Mouse (Mus musculus) Patski (cell line): Measurements from ENCODE around the gene Nfatc2ip. TPM values are rescaled to one million over a fixed set of nuclear protein-coding genes. Genes with fewer than 3 reads are reported as not detected.

Experiments used
- ATAC-seq: fragments of 100-300 bp; one replicate; pipeline ENCODE4 v1.8.0; 2021
- CTCF ChIA-PET: fragments of 350-600 bp; sonication (Branson Sonifier 250); formaldehyde crosslinking; loops from one replicate; lab custom pipeline; 2022; ENCODE audit warnings: inconsistent platforms; lab: Charles Lee
- POLR2A ChIA-PET: fragments of 350-600 bp; sonication (Branson Sonifier 250); formaldehyde crosslinking; loops from one replicate; lab custom pipeline; 2022; ENCODE audit warnings: antibody characterized with exemption, inconsistent platforms; lab: Charles Lee
- DNase-seq: peaks from one replicate; pipeline ENCODE4 v3.0.0-alpha.2; 2011; ENCODE audit warnings: low read depth, low spot score
- H3K27me3 ChIP-seq: fragments of 371-371 bp; one replicate; pipeline ENCODE4 v1.5.1; 2021
- CTCF ChIP-seq: fragments of 100-300 bp; IDR thresholded peaks from one replicate; pipeline ENCODE4 v1.5.1; 2021
- in situ Hi-C: fragments of 300-500 bp; cut with MboI; formaldehyde crosslinking; loops from 3 replicates; pipeline ENCODE4 v1.11.1; 2018; ENCODE audit warnings: low pct_unique_long_range_greater_than_20kb, mixed read lengths
- polyA plus RNA-seq: library from polyadenylated mRNA; unstranded; gene quantifications from one replicate; pipeline ENCODE4 v1.2.3, GENCODE M21; 2021

Nfatc2ip gene
- polyA plus RNA-seq, 1 experiment from 2014 or later, result 8.9 TPM

DNA sequence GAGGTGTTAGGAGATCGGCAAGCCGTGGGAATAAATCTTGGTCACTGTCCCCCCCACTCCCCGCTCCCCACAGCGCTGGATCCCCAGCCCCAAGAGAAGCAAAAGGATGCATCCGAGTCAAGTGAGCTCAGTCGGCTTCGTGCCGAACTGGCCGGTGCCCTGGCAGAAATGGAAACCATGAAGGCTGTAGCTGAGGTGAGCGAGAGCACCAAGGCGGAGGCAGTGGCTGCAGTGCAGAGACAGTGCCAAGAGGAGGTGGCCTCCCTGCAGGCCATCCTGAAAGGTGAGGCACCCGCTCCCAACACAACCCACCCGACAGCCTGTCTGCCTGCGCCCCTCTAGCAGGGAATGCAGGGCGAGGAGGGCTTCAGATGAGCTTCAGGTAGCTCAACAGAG, 33.0 kb upstream of the Nfatc2ip start:
- ATAC-seq (no peak), DNase-seq (no peak)
- POLR2A ChIA-PET, result interaction anchor here (1.4 kb wide), 1 partner anchor 58 kb away, joined by 3 read pairs; no protein-coding TSS in a partner anchor
- no peak for TF ChIP-seq CTCF
- no peaks in the 10 kb centered on the region for H3K27me3 ChIP-seq
- CTCF ChIA-PET, result interaction anchor here (1.4 kb wide), 1 partner anchor 46 kb away, joined by 3 read pairs; the partner anchor contains the start of gene Sh2b1
- in situ Hi-C loops, result no loop called here

DNA sequence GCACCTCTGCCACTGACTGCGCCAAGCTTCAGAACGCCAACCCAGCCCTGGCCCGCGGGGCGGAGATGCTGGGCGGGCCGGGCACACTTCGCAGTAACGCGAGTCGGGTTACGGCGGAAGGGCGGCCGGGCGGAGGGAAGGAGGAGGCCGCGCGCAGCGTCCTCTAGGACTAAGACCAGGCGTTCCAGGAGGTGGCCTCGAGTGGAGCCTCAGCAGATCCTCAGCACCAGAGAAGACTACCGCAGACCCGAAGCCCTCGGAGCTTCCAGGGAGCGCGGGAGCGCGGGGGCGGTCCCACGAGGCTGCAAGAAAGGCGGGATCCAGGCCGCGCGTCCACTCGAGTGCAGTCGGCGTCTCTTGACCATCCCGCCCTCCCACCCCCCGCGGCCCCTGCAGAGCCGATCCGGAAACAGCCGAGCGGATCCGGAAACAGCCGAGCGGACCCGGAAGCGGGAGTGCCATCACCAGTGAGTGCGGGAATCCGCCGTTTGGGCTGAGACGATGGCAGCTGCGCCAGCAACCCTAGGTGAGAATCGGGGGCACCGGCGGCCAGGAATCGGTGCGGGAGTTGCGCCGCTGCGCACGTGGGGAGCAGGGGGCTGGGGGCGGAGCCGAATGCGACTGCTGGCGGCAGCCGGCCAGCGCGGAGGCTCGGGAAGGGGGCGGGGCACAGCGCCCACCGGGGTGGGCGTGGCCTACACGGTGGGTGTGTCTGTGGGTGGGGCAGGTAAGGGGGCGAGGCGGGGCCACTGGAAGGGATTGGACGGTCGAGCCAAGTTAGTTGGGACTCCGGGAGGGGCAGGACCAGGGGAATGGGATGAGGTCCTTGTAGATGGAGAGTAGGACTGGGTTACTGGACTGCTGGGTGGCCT, 32.3 kb upstream of the Nfatc2ip start, which contains the start of gene Rabep2:
TSS of gene Rabep2 (plus strand) at position 129 of the 872 bp plus-strand sequence.
- peak; percentile 72 for DNase-seq
- in situ Hi-C loops, result no loop called here
- ChIA-PET POLR2A (interaction anchor here (1.1 to 2.0 kb wide), 4 partner anchors 10 to 59 kb away, joined by 3 to 8 read pairs (median 4); no protein-coding TSS in a partner anchor), CTCF (interaction anchor here (1.4 kb wide), 1 partner anchor 46 kb away, joined by 3 read pairs; the partner anchor contains the start of gene Sh2b1)
- peak; percentile 86 for ATAC-seq
- no peaks in the 10 kb centered on the region for H3K27me3 ChIP-seq
- no peak for TF ChIP-seq CTCF

- in situ Hi-C loops, result no loop called here
- ATAC-seq (no peak), DNase-seq (no peak)
- H3K27me3 ChIP-seq, result no peaks in the 10 kb centered on the region
- ChIA-PET CTCF (no interaction called here), POLR2A (interaction anchor here (0.6 to 2.0 kb wide), 5 partner anchors 10 to 151 kb away, joined by 4 to 9 read pairs (median 4); no protein-coding TSS in a partner anchor)
- TF ChIP-seq CTCF, result no peak
Measured at GRCm38 (mm10) chr7:126428154-126428553, 31.6 kb upstream of the Nfatc2ip start.

DNA sequence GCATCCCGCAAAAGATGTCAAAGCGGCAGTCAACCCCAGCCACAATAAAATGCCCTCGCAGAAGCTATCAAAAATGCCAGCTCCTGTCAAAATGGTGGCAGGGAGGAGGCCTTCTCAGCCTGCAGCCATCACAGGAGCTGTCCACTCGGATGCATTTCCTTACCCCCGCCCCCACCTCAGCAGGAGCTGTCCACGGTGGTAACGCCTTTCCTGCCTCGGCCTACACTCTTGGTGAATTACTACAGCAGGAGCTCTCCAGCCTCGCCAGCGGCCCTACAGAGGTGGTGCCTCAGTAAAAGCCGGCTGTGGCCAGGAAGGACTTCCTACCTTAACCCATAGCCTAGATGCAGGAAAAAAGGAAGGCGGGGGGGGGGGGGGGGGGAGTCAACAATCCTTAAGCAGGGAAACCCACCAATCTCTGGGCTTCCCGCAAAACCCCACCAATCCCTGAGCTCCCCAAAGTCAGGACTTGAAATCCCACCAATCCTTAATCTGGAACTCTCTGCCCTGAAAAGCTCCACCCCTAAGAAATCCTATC, 30.9 kb upstream of the Nfatc2ip start:
- ChIA-PET CTCF (interaction anchor here (1.6 kb wide), 1 partner anchor 28 kb away, joined by 6 read pairs; no protein-coding TSS in a partner anchor), POLR2A (interaction anchor here (0.6 to 2.0 kb wide), 4 partner anchors 9 to 150 kb away, joined by 4 to 9 read pairs (median 6); no protein-coding TSS in a partner anchor)
- H3K27me3 ChIP-seq, result no peaks in the 10 kb centered on the region
- TF ChIP-seq CTCF, result no peak
- no peak for ATAC-seq
- in situ Hi-C loops, result no loop called here
- no peak for DNase-seq

GRCm38 (mm10) chr7:126424161-126424560, 27.6 kb upstream of the Nfatc2ip start:
- in situ Hi-C loops, result no loop called here
- POLR2A ChIA-PET, result interaction anchor here (0.6 to 0.7 kb wide), 2 partner anchors 123 to 807 kb away, joined by 4 to 5 read pairs; no protein-coding TSS in a partner anchor
- CTCF ChIA-PET, result no interaction called here
- no peak for DNase-seq
- no peak for TF ChIP-seq CTCF
- H3K27me3 ChIP-seq, result no peaks in the 10 kb centered on the region
- ATAC-seq, result no peak

- TF ChIP-seq CTCF, result no peak
- in situ Hi-C loops, result no loop called here
- ChIA-PET CTCF (no interaction called here), POLR2A (no interaction called here)
- DNase-seq (no peak), ATAC-seq (no peak)
- no peaks in the 10 kb centered on the region for H3K27me3 ChIP-seq
Measured at GRCm38 (mm10) chr7:126421756-126422155, 25.2 kb upstream of the Nfatc2ip start.

DNA sequence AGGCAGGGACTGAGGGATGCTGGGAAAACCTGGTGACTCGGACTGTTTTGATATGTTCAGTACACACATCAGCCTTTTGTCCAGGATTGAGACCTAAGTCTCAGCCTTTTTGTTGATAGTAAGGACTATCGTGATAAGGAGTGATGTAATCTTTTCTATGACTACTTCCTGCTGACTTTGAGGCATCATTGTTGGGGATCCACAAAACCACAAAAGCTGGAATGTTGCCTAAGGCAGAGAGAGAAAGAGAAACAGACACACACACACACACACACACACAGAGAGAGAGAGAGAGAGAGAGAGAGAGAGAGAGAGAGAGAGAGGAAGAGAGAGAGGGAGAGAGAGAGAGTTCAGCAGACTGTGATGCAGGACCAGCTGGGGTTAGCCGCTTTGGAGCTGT, 22.0 kb upstream of the Nfatc2ip start:
- ChIA-PET CTCF (no interaction called here), POLR2A (interaction anchor here (1.8 kb wide), 1 partner anchor 10 kb away, joined by 8 read pairs; the partner anchor contains the start of gene Rabep2)
- DNase-seq, result no peak
- in situ Hi-C loops, result no loop called here
- no peak for TF ChIP-seq CTCF
- peaks cover 6% of the 10 kb centered on the region for H3K27me3 ChIP-seq
- no peak for ATAC-seq

DNA sequence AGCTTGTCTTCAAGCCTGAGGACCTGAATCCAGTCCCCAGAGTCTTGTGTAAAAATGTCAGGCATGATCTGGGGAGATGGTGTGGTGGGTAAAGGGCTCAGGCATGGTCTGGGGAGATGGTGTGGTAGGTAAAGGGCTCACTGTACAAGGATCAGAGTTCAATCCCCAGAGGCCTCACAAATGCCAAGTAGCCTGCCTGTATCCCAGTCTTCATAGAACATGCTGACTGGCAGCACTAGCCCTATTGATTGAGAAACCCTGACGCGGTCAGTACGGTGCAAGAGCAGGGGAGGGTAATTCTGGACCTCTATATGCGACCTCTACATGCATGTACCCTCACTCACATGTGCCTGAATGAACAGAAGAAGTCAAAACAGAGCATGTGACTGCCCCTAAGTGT, 21.1 kb upstream of the Nfatc2ip start:
- peaks cover 6% of the 10 kb centered on the region for H3K27me3 ChIP-seq
- ChIA-PET POLR2A (interaction anchor here (1.8 kb wide), 1 partner anchor 11 kb away, joined by 8 read pairs; the partner anchor contains the start of gene Rabep2), CTCF (no interaction called here)
- in situ Hi-C loops, result no loop called here
- DNase-seq, result no peak
- no peak for ATAC-seq
- no peak for TF ChIP-seq CTCF

GRCm38 (mm10) chr7:126417045-126417444, 20.5 kb upstream of the Nfatc2ip start:
- peaks cover 7% of the 10 kb centered on the region for H3K27me3 ChIP-seq
- DNase-seq (no peak), ATAC-seq (no peak)
- POLR2A ChIA-PET, result no interaction called here
- CTCF ChIA-PET, result no interaction called here
- TF ChIP-seq CTCF, result no peak
- in situ Hi-C loops, result no loop called here

GRCm38 (mm10) chr7:126416615-126417014, 20.1 kb upstream of the Nfatc2ip start:
- POLR2A ChIA-PET, result no interaction called here
- no peak for DNase-seq
- no peak for TF ChIP-seq CTCF
- in situ Hi-C loops, result no loop called here
- CTCF ChIA-PET, result no interaction called here
- ATAC-seq, result no peak
- peaks cover 9% of the 10 kb centered on the region for H3K27me3 ChIP-seq

- ChIA-PET POLR2A (no interaction called here), CTCF (no interaction called here)
- no peak for TF ChIP-seq CTCF
- in situ Hi-C loops, result no loop called here
- H3K27me3 ChIP-seq, result peaks cover 9% of the 10 kb centered on the region
- DNase-seq (no peak), ATAC-seq (no peak)
Measured at GRCm38 (mm10) chr7:126414725-126415124, 18.2 kb upstream of the Nfatc2ip start, which contains the start of gene Cd19. TSS of gene Cd19 (minus strand) at chr7:126414889.
